Mouse (Mus musculus) gastrocnemius, postnatal 14 days (tissue): ENCODE data around the gene Pfkm. TPM values are rescaled to one million over a fixed set of nuclear protein-coding genes. Genes with fewer than 3 reads are reported as not detected.

ENCODE experiments used
- DNase-seq: peaks from one replicate; pipeline ENCODE4 v3.0.0; 2021; ENCODE audit warnings: mixed read lengths
- intact Hi-C: fragments of 180-260 bp; cut with DNase I; formaldehyde crosslinking; loops from one replicate; pipeline ENCODE4 v1.15.1; 2025; ENCODE audit warnings: low total_unique reads
- long read RNA-seq, 2 experiments: library from polyadenylated mRNA; stranded (forward); transcript quantifications; one replicate each; pipeline ENCODE4 v2.0.0; 2021
- total RNA-seq, 2 experiments: library from RNA; stranded (reverse); gene quantifications; 2 replicates each; pipeline ENCODE4 v1.2.3; 2021

Pfkm gene
- 1,000 to 10,000 TPM; 1,399 to 1,520 TPM for total RNA-seq
- long read RNA-seq, experiment 1, transcript Pfkm-201 (23 exons, 2,879 nt) = major isoform, 529 of 1,694 reads
- long read RNA-seq, experiment 1, partial matches to known transcripts = 1,093 of 1,694 reads
- long read RNA-seq, experiment 1, other reads (novel, unspliced or antisense) = 72 of 1,694 reads
- long read RNA-seq, experiment 2, transcript Pfkm-201 (23 exons, 2,879 nt) = major isoform, 634 of 1,918 reads
- long read RNA-seq, experiment 2, partial matches to known transcripts = 1,202 of 1,918 reads
- long read RNA-seq, experiment 2, other reads (novel, unspliced or antisense) = 82 of 1,918 reads

DNA sequence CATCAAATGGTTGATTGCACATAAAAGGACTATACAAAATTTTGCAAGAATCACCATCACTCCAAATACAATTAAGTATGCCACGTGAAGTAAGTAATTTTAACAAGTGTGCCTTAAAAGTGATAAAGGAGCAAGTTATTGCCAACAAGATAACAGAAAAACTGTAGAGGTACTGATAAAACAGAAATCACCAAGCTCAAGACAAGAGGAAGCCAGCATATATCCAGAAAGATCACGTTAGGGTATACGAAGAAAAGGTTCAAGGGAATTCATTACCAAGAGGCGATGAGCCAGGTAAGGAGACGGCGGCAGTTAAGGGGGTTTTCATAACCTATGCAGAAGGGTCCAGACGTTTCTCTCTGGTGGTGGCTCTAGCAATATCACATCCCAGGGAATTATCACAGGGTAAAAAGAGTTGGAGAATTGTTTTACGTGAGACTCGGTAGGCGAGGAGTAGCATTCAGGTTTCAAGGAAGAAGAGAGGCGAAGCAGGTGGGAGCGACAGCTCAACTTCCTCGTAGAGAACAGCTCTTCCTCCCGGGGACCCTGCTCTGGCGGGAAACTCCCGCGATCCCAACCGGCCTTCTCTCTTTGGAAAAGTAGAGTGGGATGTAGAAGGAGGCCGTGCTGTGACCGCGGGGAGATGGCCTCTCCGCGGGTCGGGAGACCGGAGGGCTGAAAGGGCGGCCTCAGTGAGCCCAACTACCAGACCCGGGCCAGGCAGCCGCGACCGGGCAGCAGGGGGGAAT, at the start of gene Pfkm:
Gene Pfkm (plus strand): TSS at position 218 of the 749 bp plus-strand sequence.
- no peak for DNase-seq
- intact Hi-C loops = no loop called here

DNA sequence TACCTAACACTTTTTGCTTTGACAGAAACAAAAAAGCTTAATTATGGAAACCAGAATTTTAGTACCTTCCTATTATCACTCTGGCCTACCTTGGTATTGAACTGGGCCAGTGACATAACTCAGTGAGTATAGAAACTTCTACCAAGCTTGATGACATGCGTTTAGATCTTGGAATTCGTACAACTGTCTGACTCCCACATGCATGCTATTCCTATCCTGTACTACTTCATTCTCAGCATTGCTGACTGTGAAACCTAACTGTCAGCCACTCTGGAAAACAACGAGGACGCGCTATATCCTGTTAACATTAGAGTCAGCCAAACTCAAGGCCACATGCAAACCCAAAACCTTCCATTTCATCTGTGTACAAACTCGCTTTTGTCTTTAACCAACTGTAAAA, 48.4 kb upstream of the Pfkm start:
- no peak for DNase-seq
- intact Hi-C loops = no loop called here

DNA sequence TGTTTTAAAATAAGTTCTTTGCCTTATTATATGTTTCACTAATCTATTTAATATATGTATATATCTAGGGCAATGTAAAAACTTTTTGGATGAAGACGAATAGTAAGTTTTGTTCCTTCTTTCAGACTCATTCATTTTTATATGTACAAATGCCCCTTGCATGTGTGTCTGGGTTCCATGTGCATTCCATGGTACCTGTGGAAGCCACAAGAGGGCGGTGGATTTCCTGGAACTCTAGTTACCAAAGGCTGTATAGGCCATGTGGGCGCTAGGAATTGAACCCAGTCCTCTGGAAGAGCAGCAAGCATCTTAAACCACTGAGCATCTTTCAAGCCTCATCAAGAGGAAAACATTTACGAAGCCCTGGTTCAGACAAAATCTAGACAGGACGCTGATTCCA, 48.0 kb upstream of the Pfkm start:
- intact Hi-C loops = no loop called here
- DNase-seq = no peak

DNA sequence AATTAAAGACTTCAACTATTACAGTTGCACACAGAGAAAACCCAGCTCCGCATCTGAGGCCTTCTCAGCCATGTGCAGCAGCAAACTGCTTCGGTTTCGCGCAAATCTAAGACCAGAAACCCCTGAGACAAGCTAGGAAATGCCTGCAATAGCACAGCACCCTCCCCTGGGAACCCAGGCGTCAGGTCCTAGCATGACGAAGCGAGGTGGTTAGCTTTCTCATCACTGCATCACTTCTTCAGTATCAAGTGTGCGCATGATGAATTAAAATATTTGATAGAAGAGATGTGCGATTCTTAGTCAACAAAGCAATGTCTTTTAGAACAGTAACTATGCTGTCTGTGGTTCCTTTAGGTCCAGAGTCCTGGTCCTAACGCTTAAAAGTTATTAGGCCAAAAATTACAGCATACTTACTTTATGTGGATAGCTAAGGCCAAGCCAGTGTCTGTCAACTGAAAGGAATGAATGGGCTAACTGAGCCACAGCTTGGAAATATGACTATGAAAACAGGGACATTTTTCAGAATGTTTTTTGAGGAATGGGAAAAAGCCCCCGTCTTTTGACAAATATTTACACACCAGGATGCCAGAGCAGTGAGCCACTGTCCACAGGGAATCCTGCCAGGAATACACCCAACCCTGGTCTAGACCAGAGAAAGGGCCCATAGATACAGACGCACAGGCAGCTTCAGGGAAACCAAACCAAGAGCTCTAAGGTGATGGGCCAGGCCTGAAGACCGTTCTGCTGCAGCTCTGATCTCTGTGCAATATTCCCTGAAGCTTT, 43.3 kb upstream of the Pfkm start:
- no peak for DNase-seq
- intact Hi-C loops = no loop called here

DNA sequence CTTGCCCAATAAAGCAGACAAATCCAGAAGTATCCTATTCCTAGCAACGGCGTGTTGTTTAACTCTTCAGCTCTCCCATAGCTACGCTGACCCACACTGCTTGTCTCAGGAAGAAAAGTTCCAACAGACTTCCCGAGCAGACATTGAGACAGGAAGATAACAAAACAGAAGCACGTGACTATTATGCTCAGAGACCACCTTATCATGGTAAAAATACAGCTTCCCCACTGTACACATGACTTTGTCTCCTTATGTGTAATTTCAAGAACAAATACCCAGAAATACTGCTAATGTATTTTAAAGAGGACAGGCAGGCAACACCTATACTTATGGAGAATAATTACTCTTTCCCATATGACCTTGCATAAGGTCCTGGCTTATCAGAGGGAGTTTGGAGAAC, 40.7 kb upstream of the Pfkm start:
- DNase-seq = no peak
- intact Hi-C loops = no loop called here

DNA sequence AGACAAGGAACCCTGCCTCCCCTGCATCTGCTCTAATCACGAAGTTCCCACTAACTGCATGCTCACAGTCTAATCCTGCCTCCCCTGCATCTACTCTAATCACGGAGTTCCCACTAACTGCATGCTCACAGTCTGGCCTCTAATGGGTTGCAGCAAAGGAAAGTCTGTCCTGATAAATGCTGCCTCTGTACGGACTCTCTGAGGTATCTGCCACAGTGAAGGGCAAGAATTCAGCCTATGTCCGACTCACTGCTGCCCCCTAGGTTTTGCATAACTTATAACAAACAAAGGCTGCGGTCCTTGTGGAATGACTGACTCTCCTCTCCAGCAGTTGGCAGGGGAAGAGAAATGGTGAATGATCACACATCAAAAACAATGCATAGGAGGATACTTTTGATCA, 37.1 kb upstream of the Pfkm start:
- DNase-seq = no peak
- intact Hi-C loops = no loop called here

DNA sequence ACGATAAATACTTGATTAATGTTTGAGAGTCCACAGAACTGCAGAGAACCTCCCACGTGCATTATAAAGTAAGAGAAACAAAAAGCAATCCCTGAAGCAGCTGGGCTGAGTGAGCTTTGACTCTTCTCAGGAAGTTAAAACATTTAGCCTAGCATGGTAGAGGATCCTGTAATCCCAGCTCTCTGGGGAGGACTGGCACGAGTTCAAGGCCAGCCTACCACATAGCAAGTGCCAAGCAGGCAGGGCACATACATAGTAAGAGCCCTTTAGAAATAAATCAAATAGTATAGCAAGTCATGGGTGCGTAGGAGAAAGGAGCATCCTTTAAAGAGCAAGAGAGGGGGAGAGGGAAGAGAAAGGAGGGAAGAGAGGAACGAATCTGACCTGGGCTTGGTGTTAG, 26.5 kb upstream of the Pfkm start:
- intact Hi-C loops = no loop called here
- no peak for DNase-seq

DNA sequence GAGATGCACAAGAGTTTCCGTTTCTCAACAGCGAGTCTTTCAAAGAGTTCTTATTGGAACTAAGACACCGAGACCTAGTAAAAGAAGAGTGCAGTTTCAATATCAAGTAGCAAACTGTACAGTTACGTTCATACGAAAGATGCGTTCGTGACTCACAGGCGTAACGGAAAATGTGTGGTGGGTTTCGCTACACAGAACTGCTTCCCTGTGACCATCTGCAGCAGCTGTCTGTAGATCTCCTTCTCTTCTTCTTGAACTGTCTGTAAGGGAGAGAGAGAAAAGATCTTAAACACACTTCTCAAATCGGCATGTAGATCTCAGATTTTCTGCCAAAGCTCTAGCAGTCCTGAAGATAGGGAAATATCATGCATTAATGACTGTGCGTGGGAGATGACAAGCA, 25.8 kb upstream of the Pfkm start:
- intact Hi-C loops = no loop called here
- DNase-seq = no peak

DNA sequence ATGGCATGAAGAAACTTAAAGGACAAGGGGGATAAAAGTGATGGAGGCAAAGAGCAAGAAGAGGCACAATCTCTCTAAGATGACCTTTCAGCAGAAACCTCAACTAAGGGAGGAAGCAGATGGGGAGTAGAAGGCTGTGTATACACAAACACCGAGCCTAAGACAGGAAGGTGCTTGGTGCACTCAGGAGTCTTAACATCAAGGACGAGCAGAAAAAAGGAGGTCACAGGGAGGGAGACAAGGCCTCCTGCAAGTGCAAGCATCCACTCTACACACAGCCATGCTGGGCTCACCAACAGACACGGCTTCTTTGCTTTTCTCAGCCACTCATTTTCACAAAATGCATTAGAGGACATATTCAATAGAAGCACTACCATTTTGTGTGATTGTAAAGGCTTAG, 24.9 kb upstream of the Pfkm start:
- intact Hi-C loops = no loop called here
- no peak for DNase-seq

DNA sequence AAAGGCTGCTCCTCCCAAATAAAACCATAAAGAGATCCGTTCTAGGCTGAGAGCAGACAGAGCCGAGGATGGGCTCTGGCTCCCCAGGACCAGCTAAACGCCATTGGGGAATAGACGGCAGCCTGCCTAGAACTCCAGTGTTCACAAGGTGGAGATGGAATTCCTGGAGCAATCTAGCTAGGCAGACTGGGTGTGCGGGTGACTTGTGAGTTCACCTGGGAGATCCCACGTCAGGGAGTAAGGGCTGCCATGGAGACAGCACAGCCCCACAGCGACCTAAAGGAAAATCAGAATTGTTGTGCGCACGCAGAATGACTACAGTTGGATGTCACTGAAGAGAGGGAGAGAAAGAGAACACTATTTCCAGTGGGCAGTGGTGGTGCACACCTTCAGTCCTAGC, 23.9 kb upstream of the Pfkm start:
- intact Hi-C loops = no loop called here

DNA sequence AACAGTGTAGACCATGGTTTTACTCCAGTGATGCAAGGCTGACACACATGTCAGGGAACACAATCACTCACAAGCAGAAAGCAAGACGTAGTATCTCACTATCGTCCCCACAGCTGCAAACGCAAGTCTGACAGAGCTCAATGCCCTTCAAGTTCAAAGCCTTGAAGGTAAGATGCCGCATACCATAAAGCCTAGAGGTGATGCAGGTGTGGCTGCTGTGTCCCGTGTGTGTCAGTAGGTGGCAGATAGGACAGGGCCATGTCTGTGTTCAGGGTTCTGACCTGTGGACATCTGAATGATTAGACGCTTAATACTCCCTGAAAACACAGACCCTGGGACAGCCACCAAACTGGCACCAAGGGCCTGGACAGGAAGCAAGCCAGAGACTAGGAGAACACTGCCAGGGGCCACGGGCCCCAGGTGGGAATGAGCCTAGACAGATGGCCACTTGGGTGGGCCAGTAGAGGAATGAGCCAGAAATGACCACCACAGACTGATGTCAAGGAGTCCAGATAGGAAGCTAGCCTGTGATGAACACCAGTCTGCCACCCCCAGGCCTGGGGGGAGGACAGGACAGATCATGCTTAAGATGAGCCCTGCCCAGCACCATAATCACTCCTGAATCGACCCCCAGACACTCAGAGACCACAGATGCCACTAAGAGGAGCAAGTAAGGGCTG, 22.7 kb upstream of the Pfkm start:
- DNase-seq = no peak
- intact Hi-C loops = loop anchor here (5.0 kb wide), 1 partner anchor 98 kb away; the partner anchor contains the start of genes Asb8 and Ccdc184

More for the DNA sequence above, 23.9 kb upstream of the Pfkm start:
- no peak for DNase-seq

DNA sequence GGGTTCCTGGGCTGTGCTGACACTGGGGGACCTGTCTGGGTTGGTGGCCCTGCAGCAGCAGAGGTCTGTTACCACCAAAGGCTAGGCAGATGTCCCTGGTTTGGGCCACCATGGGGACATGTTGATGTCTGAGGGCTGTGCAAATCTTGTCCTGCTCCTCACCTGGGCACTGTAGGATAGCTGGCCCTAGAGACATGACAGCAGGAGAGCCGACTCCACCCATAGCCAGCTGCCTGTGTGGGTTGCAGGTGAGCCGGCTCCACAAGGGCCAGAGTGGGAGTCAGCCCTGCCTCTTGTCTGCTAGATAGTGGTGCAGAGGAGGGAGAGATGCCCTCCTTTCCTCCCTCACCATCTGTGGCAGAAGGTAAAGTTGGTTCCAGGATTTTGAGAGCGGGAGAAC, 22.0 kb upstream of the Pfkm start:
- DNase-seq = no peak

DNA sequence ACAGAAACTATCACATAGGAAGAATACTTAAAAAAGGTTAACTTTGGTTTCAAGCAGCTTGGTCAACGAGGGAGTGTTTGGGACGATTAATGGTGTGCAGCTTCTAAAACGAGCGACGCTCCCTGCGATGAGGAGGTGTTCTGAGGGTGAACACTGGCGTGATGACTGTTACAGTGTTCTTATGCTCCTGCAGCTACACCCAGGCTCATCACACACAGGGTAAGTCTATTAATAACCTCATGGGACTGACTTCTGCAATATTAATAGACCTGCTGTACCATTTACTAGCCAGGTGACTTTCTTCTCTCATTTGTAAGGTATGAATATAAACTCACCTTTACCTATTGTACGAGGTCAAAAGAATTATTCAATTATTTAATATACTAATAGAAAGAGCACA, 17.9 kb upstream of the Pfkm start:
- no peak for DNase-seq
- intact Hi-C loops = loop anchor here (5.0 kb wide), 1 partner anchor 93 kb away; the partner anchor contains the start of genes Asb8 and Ccdc184

More for the DNA sequence above, 22.0 kb upstream of the Pfkm start:
- intact Hi-C loops = loop anchor here (5.0 kb wide), 1 partner anchor 97 kb away; the partner anchor contains the start of genes Asb8 and Ccdc184

DNA sequence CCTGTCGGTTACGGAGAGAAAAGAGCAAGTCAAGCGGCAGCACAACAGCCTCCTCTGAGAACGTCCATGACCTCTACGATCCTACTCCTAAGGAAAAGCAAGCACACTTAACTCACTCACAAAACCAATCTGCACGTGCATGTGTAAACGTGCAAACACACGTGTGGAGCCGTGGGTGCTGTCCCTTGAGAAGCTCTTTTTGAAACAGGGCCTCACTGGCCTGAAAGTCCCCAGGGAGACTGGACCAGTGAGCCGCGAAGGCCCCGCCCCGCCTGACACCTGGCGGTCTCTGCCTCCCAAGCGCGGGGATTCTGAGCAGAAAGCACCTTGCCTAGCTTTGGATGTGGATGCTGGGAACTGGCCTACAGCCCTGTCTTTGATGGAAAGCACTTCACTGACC, 17.4 kb upstream of the Pfkm start:
- DNase-seq = no peak
- intact Hi-C loops = no loop called here

DNA sequence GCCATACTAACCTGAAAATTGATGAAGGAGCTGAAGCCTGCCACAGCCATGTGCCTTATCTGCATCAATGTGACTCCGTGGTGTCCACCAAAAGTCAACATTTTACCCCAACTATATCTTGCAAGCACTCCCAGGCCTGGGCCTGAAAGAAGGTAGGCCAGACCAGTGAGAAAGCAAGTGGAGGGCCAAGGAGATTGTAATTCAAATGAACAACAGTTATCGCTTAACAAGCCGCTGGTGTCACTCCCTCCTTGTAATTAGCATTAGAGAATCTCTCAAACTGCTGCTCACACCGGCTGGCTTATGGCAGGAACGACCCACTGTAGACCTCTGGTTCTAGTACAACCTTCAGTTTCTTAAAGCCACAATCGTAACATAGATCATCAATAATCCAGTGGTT, 15.5 kb upstream of the Pfkm start:
- no peak for DNase-seq
- intact Hi-C loops = no loop called here

DNA sequence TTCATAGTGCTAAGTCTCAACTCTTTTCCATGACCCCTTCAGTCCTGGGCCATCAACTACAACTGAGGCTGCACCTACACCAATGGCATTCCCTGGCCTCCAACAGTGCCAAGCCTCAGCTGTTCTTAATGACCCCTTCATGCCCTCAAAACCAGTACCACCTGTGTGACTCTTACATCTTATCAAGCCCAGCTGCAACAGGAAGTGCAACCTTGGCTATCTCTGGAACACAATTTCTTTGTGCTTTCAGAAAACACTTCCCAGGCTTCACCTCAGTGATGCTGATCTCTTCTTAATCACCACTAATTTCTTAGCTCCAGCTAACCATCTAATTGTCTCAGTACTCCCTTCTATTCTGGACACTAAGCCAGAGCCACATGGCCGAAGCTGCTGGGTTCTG, 3.5 kb upstream of the Pfkm start:
- intact Hi-C loops = loop anchor here (5.0 kb wide), 1 partner anchor 63 kb away; no protein-coding TSS in a partner anchor
- DNase-seq = no peak

DNA sequence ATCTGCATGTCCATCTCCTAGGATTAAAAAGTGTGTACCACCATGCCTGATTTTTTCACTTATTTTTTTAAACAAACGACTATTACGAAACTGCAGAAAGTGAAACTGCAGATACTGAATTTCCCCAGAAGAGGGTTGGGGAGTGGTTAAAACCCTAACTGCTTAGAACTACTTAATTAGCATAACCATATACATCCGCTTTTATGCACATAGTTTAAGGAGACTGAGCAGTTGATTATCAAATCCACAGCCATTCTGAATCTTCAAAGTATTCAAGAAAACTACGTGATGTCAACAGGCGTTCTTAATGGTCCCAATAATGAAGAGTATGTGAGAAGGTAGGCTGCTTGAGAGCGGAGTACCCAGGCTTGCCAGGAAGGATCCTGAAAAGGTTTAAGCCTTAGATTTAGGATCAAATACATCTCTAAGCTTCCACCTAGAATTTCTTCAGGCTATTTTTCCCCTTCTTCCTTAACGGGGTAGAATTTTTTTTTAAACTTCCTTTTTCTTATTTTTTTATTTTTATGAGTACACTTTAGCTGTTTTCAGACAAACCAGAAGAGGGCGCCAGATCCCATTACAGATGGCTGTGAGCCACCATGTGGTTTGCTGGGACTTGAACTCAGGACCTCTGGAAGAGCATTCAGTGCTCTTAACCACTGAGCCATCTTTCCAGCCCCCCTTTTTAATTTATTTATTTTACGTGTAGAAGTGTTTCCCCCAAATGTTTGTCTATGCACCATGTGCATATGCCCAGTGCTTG, 2.8 kb upstream of the Pfkm start:
- intact Hi-C loops = loop anchor here (5.0 kb wide), 1 partner anchor 63 kb away; no protein-coding TSS in a partner anchor
- DNase-seq = peak; percentile 26

DNA sequence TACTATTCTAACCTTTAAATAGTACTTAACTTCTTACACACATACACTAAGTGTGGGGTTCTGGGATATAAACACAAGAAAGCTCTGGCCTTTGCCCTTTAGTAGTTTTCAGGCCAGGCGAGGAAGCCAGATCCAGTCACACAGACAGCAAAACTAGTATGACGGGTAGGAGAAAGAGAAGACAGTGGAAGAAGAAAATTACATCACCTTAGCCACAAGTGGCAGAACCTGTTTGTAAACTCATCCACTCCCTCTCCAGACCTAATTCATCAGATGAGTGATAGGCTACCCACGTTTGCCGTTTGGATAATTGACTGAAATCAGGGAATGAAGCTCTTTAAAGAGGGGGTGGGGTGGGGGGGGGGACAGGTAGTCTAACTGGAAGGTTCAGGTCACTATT, 548 bp upstream of the Pfkm start:
- intact Hi-C loops = no loop called here
- no peak for DNase-seq
